Mouse (Mus musculus): ENCODE measurements at regions not wholly inside any gene's neighbourhood (a gene's known extent, or its start where the extent isn't known, plus 50 kb on each side); places are given as distances from the start of the nearest gene placed in this dataset.

DNA sequence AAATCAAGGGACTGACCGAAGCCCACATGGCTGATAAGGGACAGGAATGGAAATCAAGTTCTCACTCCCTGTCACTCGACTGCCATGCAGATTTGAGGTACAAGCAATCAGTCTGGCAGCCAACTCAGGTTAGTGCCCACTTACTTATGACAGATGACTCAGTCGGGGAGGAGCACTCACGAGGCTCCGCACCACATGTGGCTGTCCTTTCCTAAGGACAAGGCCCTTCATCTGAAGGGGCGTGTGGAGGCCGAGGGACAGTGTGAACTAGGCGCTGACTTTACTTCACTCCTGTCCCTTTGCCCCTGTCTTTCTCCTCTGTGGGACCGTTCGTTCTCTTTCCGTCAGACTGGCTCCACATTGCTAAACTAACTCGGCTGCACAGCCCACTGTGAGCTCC lies 139.7 kb upstream of the Azi2 start:
- DNase-seq (ENCODE audit: low read depth, low spot score), result no peak
- Histone ChIP-seq H3K27me3 (ENCODE audit: control insufficient read depth, insufficient read depth, low read length, poor library complexity, severe bottlenecking) (no peaks in the 10 kb centered on the region), H3K36me3 (ENCODE audit: control insufficient read depth, insufficient read depth, low read length, poor library complexity, severe bottlenecking) (no peaks in the 10 kb centered on the region)

DNA sequence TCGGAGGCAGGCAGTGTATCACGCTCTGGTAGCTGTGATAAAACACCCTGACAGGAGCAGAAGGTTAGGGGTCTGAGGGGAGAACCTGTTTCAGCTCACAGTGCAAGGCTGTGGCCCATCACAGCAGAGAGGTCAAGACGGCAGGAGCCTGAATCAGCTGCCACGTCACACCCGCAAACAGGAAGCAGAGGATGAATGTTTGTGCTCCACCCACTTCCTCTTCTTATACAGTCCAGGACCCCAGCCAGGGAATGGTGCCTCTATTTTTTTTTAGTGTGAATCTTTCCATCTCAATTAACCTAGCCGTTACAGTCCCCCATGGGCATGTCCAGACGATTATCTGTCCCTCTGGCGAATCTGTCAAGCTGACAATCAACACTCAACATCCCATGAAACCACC lies 143.8 kb upstream of the Azi2 start:
- no peaks in the 10 kb centered on the region for H3K36me3 ChIP-seq (ENCODE audit: control insufficient read depth, insufficient read depth, low read length, poor library complexity, severe bottlenecking)
- DNase-seq (ENCODE audit: low read depth, low spot score), result no peak
- H3K27me3 ChIP-seq (ENCODE audit: control insufficient read depth, insufficient read depth, low read length, poor library complexity, severe bottlenecking), result no peaks in the 10 kb centered on the region

DNA sequence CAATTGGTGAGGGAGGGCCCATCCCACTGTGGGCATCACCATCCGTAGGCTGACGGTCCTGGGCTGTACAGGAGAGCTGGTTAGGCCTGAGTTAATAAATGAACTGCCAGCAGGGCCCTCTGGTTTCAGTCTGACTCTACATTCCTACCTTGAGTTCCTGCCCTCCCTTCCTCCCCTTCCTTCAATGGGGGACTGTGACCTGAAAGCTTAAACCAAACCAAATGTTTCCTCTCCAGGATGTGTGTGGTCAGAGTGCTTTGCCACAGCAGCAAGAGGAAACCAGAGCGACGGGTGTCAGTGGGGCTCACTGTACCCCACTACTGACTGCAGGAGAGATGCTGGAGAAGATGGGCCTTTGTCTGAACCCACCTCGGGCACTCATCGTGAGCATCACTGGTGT lies 147.7 kb upstream of the Azi2 start:
- DNase-seq (ENCODE audit: low read depth, low spot score), result no peak
- no peaks in the 10 kb centered on the region for H3K36me3 ChIP-seq (ENCODE audit: control insufficient read depth, insufficient read depth, low read length, poor library complexity, severe bottlenecking)

DNA sequence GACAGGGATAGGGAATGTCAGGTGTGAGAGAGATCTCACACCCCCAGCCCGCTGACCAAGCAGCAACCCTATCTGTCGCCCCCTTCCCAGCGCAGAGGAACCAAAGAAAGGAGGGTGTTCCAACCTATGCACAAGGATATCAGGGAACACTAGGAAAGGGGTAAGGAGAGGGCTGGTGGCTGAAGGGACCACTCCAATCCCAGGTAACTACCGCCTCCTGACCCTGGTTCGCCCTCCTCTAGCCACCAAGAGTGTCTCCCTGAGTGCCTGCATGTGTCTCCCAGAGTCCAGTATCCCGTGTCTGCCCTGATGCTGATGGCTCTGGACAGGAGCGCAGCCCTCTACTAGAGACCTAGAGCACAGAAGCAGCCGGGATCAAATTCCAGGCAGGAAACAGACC lies 167.1 kb upstream of the Azi2 start:
- no peak for DNase-seq (ENCODE audit: low read depth, low spot score)
- no peaks in the 10 kb centered on the region for H3K27me3 ChIP-seq (ENCODE audit: control insufficient read depth, insufficient read depth, low read length, poor library complexity, severe bottlenecking)
- no peaks in the 10 kb centered on the region for H3K36me3 ChIP-seq (ENCODE audit: control insufficient read depth, insufficient read depth, low read length, poor library complexity, severe bottlenecking)

More for the DNA sequence above, 147.7 kb upstream of the Azi2 start:
- no peaks in the 10 kb centered on the region for H3K27me3 ChIP-seq (ENCODE audit: control insufficient read depth, insufficient read depth, low read length, poor library complexity, severe bottlenecking)

DNA sequence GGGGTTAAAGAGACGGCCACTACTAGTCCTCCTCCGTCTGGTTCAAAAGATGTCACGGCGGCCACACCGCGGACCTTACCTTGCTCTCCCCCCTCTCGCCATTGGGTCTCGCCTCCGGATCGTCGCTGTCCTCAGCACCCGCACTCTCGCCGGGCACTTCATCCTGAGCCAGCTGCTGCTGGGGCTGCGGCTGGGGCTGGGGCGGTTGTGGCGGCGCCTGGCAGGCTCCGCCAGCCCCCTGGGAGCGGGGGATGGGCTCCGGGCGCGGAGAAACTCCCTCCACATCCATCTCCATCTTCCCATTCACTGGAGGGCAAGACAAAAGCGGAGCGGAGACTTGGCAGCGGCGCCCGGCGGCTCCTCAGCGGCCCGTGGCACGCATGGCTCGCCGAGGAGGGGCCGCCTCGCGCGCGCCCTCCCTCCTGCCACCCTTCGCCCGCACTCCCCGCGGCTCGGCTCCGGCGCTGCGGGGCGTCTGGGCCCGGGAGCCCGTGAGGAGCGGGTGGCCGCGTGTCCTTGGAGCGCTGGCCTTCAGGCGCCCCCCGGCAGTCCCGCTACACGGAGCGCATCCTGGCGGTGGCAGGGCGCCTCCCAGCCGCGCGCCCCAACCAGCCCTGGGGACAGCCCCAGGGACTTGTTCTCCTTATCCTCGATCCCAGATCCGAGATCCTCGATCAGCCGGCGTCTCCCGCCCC lies 167.8 kb upstream of the Azi2 start:
- Histone ChIP-seq H3K36me3 (ENCODE audit: control insufficient read depth, insufficient read depth, low read length, poor library complexity, severe bottlenecking) (no peaks in the 10 kb centered on the region), H3K27me3 (ENCODE audit: control insufficient read depth, insufficient read depth, low read length, poor library complexity, severe bottlenecking) (no peaks in the 10 kb centered on the region)
- no peak for DNase-seq (ENCODE audit: low read depth, low spot score)

DNA sequence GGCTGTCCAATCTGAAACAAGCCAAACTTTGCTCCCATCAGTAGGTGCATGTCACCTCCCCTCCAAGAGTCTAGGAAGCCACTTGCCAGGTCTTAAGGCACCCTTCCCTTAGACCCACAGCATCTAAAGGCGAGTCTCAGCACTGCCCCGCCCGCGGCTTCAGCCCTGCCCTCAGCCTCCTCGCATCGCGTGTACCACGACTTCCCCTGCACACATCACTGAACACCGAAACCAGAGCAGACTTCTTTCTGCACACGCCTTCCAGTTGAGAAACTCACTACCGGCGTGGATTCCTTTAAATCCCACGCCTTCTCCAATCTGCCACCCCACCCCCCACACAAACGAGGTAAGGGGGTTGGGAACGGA lies 168.3 kb upstream of the Azi2 start:
- no peak for DNase-seq (ENCODE audit: low read depth, low spot score)
- Histone ChIP-seq H3K36me3 (ENCODE audit: control insufficient read depth, insufficient read depth, low read length, poor library complexity, severe bottlenecking) (no peaks in the 10 kb centered on the region), H3K27me3 (ENCODE audit: control insufficient read depth, insufficient read depth, low read length, poor library complexity, severe bottlenecking) (no peaks in the 10 kb centered on the region)

DNA sequence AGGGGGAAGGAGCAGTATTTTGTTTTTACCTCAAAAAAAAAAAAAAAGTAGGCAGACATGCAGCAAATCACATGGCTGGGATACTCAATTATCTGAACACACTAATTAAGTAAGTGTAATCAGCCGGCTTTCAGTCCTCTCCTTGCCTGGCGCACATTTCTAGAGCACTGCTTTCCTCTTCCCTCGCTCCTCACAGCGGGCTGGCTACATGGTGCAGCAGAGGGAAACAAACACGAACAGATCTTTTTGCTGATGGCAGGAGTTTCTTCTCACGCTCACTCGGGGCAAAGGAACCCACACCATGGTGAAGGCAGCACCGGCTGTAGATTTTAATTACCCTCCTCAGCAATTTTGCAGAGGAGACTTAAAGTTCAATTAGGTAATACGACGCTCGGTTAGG lies 169.7 kb upstream of the Azi2 start:
- no peaks in the 10 kb centered on the region for H3K36me3 ChIP-seq (ENCODE audit: control insufficient read depth, insufficient read depth, low read length, poor library complexity, severe bottlenecking)
- H3K27me3 ChIP-seq (ENCODE audit: control insufficient read depth, insufficient read depth, low read length, poor library complexity, severe bottlenecking), result no peaks in the 10 kb centered on the region
- DNase-seq (ENCODE audit: low read depth, low spot score), result no peak

DNA sequence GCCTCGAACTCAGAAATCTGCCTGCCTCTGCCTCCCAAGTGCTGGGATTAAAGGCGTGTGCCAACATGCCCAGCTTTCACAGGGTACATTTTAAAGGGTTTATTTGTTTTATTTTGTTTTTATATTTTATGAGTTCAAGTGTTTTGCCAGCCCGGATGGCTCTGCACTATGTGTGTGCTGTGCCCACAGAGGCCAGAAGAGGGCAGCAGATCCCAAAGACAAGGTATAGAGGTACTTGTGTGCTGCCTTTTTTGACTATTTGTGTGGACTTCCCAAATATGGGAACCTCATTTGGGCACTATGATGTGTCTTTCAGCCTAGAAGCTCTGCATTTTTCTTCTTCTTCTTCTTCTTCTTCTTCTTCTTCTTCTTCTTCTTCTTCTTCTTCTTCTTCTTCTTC lies 176.4 kb upstream of the Azi2 start:
- H3K36me3 ChIP-seq (ENCODE audit: control insufficient read depth, insufficient read depth, low read length, poor library complexity, severe bottlenecking), result no peaks in the 10 kb centered on the region
- no peak for DNase-seq (ENCODE audit: low read depth, low spot score)

DNA sequence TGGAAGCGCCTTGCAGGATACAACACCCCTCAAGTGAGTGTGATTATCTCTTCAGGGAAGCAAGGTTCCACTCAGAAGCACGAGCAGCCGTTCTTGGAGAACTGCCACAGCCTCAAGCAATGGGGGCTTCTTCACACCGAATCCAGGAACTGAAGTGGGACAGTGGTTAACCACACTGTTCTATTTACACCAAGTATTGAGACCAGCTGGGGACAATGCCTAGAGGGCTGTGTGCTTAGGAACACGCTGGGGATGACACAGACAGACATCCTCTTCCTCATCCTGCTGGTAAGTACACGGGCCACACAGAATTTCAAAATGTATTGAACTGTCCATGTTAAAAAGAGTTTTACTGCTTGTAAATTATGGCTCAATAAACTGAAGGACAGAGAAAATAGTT lies 177.0 kb upstream of the Azi2 start:
- Histone ChIP-seq H3K36me3 (ENCODE audit: control insufficient read depth, insufficient read depth, low read length, poor library complexity, severe bottlenecking) (no peaks in the 10 kb centered on the region), H3K27me3 (ENCODE audit: control insufficient read depth, insufficient read depth, low read length, poor library complexity, severe bottlenecking) (no peaks in the 10 kb centered on the region)
- DNase-seq (ENCODE audit: low read depth, low spot score), result no peak

More for the DNA sequence above, 176.4 kb upstream of the Azi2 start:
- no peaks in the 10 kb centered on the region for H3K27me3 ChIP-seq (ENCODE audit: control insufficient read depth, insufficient read depth, low read length, poor library complexity, severe bottlenecking)

DNA sequence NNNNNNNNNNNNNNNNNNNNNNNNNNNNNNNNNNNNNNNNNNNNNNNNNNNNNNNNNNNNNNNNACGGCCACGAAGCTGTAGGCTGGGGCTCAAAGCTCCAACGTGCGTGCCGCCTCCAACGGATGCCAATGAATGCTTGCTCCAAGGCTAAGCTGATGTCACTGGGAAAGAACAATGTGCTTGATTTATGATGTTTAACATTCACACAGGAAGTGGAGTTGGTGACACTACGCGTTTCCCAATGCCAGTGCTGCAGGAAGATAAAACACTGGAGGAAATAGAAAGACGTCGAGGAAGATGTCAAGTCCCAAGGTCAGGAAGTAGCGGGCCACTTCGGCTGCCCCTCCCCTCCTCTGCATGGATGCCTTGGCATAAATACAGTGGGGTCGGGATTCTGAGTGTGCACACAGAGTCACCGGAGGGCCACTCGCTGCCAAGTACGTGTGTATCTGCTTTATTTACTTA lies 180.7 kb upstream of the Azi2 start:
- no peaks in the 10 kb centered on the region for H3K27me3 ChIP-seq (ENCODE audit: control insufficient read depth, insufficient read depth, low read length, poor library complexity, severe bottlenecking)
- no peaks in the 10 kb centered on the region for H3K36me3 ChIP-seq (ENCODE audit: control insufficient read depth, insufficient read depth, low read length, poor library complexity, severe bottlenecking)
- no peak for DNase-seq (ENCODE audit: low read depth, low spot score)

DNA sequence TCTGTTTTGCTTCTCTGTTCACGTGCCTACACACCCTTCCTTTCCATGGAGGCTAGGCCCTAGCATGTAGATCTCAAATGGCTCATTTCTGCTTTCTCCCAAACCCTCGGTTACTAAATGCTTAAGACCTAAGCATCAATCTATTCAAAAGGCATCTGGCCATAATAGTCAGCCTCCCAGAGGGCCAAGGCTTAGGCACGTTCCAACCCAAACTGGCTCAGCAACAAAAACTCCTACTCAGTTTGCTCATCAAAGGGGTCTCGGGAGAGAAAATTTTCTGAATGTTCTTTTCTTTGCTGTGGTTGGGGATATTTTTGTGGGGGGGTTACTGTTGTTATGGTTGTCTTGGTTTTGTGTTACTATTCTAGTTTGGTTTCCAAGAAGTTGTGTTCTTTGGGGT lies 196.8 kb upstream of the Azi2 start:
- H3K36me3 ChIP-seq (ENCODE audit: control insufficient read depth, insufficient read depth, low read length, poor library complexity, severe bottlenecking), result no peaks in the 10 kb centered on the region
- no peak for DNase-seq (ENCODE audit: low read depth, low spot score)
- H3K27me3 ChIP-seq (ENCODE audit: control insufficient read depth, insufficient read depth, low read length, poor library complexity, severe bottlenecking), result no peaks in the 10 kb centered on the region

DNA sequence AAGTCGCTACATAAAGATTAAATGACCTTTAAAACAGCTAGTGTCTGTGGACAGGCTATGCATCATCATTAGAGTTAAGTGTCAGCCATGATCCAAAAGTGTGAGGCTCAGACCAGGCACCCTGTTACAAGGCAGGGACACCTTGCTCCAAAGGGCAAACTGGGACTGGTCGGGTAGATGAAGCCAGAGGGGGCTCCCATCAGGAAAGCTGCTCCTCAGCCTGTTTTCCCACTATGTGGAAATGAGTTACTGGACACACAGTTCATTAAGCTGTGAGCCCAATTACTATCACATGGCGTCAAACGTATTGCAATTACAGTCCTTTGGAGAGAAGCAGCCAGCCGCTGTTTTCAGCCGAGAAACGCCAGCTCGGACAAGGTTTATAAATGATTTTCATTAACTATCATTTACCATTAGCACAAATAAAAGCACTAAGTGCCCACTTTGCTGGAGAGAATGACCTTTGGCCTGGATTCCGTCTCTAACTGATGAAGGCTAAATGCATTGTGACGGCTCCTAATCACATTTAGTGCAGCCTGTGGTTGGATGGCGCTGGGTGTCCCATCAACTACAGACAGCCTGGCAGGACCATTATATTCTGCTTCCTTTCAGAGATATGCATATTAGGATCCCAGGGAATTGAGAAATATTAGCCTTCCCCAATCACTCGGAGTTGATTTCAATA lies 203.5 kb upstream of the Azi2 start:
- Histone ChIP-seq H3K36me3 (ENCODE audit: control insufficient read depth, insufficient read depth, low read length, poor library complexity, severe bottlenecking) (no peaks in the 10 kb centered on the region), H3K27me3 (ENCODE audit: control insufficient read depth, insufficient read depth, low read length, poor library complexity, severe bottlenecking) (no peaks in the 10 kb centered on the region)
- no peak for DNase-seq (ENCODE audit: low read depth, low spot score)

DNA sequence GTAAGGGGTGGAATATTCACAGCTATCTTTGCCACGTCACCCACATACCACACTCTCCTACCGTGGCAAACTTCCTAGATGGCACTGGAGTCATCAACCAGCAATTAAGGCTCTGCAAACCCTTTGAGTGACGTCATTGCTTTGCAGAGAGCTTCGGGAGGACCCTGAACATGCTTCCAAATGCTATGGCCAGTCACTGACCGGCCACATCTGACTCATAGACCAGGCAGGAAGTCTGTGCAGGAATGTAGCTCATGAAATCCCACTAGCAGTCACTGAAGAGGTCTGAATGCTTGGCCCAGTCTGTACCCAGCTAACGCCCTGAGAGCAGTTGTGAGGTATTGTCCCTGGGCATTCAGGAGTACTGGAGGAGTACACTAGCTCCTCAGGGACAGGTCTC lies 203.9 kb upstream of the Rbms3 start:
- no peaks in the 10 kb centered on the region for H3K27me3 ChIP-seq (ENCODE audit: control insufficient read depth, insufficient read depth, low read length, poor library complexity, severe bottlenecking)
- no peaks in the 10 kb centered on the region for H3K36me3 ChIP-seq (ENCODE audit: control insufficient read depth, insufficient read depth, low read length, poor library complexity, severe bottlenecking)
- no peak for DNase-seq (ENCODE audit: low read depth, low spot score)

DNA sequence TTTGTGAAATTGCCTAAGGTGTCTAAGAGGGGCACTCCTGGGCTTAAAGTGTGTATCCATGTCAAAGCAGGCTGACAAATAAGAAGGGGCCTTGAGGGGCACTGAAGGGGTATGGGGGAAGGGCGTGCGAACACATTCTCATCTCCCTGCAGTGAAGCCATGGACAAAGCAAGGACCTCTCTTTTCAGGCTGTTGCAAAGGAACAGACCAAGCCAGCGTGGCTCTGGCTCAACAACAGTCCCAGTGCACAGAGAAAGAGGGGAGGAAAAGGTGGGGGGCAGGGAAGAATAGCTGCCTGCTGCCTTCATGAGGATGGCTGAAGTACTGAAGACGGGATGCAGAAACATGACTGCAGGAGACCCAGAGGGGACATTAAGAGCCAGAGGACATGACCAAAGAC lies 184.9 kb upstream of the Rbms3 start:
- H3K27me3 ChIP-seq (ENCODE audit: control insufficient read depth, insufficient read depth, low read length, poor library complexity, severe bottlenecking), result no peaks in the 10 kb centered on the region
- H3K36me3 ChIP-seq (ENCODE audit: control insufficient read depth, insufficient read depth, low read length, poor library complexity, severe bottlenecking), result no peaks in the 10 kb centered on the region
- DNase-seq (ENCODE audit: low read depth, low spot score), result no peak

DNA sequence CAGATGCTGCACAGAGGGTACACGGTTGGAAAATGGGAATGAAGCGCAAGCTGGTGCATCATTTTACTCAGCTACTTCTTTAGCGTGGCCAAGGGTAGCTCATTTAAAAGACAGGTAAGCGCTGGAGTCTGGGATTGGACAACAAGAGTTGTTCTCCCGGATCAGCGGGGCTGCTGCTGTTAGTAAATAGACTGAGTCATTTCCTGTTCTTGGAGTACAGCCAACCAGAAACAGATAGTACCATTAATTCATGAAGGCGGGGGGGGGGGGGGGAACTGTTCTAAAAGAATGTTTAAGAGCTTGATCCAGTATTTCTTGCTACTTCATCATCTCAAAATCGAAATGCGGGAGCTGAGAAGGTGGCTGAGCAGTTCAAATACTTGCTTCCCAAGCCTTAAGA lies 183.5 kb upstream of the Rbms3 start:
- DNase-seq (ENCODE audit: low read depth, low spot score), result no peak
- no peaks in the 10 kb centered on the region for H3K27me3 ChIP-seq (ENCODE audit: control insufficient read depth, insufficient read depth, low read length, poor library complexity, severe bottlenecking)
- H3K36me3 ChIP-seq (ENCODE audit: control insufficient read depth, insufficient read depth, low read length, poor library complexity, severe bottlenecking), result no peaks in the 10 kb centered on the region

DNA sequence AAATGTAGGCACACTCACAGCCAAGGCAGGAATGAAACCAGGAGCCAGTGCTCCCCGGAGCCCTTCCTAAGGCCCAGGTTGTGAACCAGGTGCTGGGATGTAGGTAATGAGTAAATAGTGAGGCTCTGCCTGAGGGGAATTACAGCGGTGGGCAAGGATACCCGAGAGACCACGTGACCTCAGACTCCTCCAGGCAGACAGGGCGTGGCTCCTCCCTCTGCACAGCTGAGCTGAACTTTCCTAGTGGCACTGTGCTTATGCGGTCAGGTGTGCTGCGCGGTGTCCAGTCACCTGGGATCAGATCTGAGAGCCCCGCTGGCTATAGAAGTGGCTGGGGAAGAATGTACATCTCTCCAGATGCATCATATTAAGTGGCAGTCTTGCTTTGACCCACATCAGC lies 176.1 kb upstream of the Rbms3 start:
- no peaks in the 10 kb centered on the region for H3K27me3 ChIP-seq (ENCODE audit: control insufficient read depth, insufficient read depth, low read length, poor library complexity, severe bottlenecking)
- DNase-seq (ENCODE audit: low read depth, low spot score), result no peak
- no peaks in the 10 kb centered on the region for H3K36me3 ChIP-seq (ENCODE audit: control insufficient read depth, insufficient read depth, low read length, poor library complexity, severe bottlenecking)
